Mouse (Mus musculus) liver, postnatal 0 days (tissue): ENCODE measurements at regions not wholly inside any gene's neighbourhood (a gene's known extent, or its start where the extent isn't known, plus 50 kb on each side); places are given as distances from the start of the nearest gene placed in this dataset.

ENCODE experiments used
- CTCF ChIP-seq: sonication (generic); IDR thresholded peaks from 2 replicates; pipeline ENCODE4 v1.5.1; 2016; ENCODE audit warnings: antibody characterized with exemption, low read depth
- EP300 ChIP-seq: IDR thresholded peaks from 2 replicates; pipeline ENCODE4 v1.6.1; 2016; ENCODE audit warnings: antibody characterized with exemption, low read depth, mild to moderate bottlenecking

GRCm38 (mm10) chr11:114392161-114392560 lies 276.2 kb upstream of the Rpl38 start:
- no peak for TF ChIP-seq CTCF
- no peak for TF ChIP-seq EP300
